Mouse (Mus musculus) Patski (cell line): ENCODE data around the gene Tanc1. TPM values are rescaled to one million over a fixed set of nuclear protein-coding genes. Genes with fewer than 3 reads are reported as not detected.

Experiments used
- ATAC-seq: fragments of 100-300 bp; one replicate; pipeline ENCODE4 v1.8.0; 2021
- CTCF ChIA-PET: fragments of 350-600 bp; sonication (Branson Sonifier 250); formaldehyde crosslinking; loops from one replicate; lab custom pipeline; 2022; ENCODE audit warnings: inconsistent platforms; lab: Charles Lee
- POLR2A ChIA-PET: fragments of 350-600 bp; sonication (Branson Sonifier 250); formaldehyde crosslinking; loops from one replicate; lab custom pipeline; 2022; ENCODE audit warnings: antibody characterized with exemption, inconsistent platforms; lab: Charles Lee
- DNase-seq: peaks from one replicate; pipeline ENCODE4 v3.0.0-alpha.2; 2011; ENCODE audit warnings: low read depth, low spot score
- H3K27me3 ChIP-seq: fragments of 371-371 bp; one replicate; pipeline ENCODE4 v1.5.1; 2021
- CTCF ChIP-seq: fragments of 100-300 bp; IDR thresholded peaks from one replicate; pipeline ENCODE4 v1.5.1; 2021
- in situ Hi-C: fragments of 300-500 bp; cut with MboI; formaldehyde crosslinking; loops from 3 replicates; pipeline ENCODE4 v1.11.1; 2018; ENCODE audit warnings: low pct_unique_long_range_greater_than_20kb, mixed read lengths
- polyA plus RNA-seq: library from polyadenylated mRNA; unstranded; gene quantifications from one replicate; pipeline ENCODE4 v1.2.3, GENCODE M21; 2021

The Tanc1 gene
- polyA plus RNA-seq, 1 experiment from 2014 or later, result 45.3 TPM

DNA sequence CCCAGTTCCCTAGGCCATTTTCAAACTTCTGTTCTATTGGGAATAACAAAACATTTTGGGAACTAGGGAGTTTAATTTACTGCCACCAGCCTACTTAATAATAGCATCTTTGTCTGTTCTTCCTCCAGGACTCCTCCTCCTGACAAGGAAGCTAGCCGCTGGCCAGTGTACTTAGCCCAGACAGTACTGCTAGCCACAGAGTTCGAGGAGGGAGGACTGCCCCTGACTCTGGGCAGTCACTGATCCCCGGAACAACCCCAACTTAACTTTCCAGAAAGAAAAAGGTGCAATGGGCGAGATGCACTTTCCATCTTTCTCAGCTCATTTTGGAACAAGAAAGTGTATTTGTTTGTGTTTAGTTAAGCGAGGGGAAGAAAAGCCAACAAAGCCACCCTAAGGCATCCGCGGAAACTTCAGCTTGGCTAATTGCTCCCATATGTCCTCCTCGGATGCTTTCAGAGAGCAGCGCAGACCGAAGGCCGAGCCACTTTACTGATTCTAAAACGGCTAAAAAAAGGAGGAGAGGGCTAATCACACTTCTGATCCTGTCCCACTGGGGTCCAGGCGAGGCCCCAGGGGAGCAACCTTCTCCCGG lies 529 bp upstream of the Tanc1 start:
- in situ Hi-C loops, result loop anchor here (5.0 kb wide), 2 partner anchors 61 to 126 kb away; no protein-coding TSS in a partner anchor
- H3K27me3 ChIP-seq, result no peaks in the 10 kb centered on the region
- TF ChIP-seq CTCF, result no peak
- DNase-seq (no peak), ATAC-seq (peak; percentile 7)
- CTCF ChIA-PET, result interaction anchor here (1.2 kb wide), 1 partner anchor 106 kb away, joined by 3 read pairs; no protein-coding TSS in a partner anchor
- POLR2A ChIA-PET, result interaction anchor here (1.1 to 1.5 kb wide), 5 partner anchors 12 to 142 kb away, joined by 3 to 8 read pairs (median 5); no protein-coding TSS in a partner anchor

DNA sequence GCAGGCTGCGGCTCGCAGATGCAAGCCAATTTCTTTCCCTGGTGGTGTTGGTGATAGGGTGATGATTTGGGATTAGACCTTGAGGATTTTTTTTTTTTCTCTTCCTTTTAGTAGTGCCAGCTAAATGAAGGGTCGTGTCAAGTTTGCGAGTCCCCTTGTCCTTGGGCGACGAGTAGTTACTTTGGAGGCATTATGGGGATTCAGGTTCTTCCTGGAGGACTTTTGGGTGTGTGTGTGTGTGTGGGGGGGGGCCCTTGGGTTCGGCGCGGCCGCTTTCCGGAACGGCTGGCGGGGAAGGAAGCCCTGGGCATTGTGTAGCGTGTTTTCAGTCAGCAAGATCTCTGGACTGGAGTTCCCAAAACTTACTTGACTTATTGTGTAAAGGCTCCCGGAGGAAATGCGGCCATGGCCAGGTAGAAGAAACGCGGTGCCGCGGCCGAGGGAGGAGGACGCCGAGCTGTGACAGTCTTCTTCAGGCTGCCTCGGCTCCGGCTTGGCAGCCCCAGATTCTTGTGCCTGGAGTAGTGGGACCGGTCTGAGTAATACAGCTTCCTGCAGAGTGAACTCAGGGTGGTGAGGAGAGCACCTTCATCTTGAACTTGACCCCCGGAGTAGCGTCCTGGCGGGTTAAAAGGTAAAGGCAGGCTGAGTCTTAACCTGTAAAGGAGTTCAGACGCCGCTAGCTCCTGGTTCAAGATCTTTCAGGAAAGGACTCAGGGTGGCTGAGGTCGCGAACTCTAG lies 1.1 kb downstream of the Tanc1 start:
- in situ Hi-C loops, result loop anchor here (5.0 kb wide), 2 partner anchors 59 to 124 kb away; no protein-coding TSS in a partner anchor
- DNase-seq (no peak), ATAC-seq (no peak)
- no peak for TF ChIP-seq CTCF
- H3K27me3 ChIP-seq, result no peaks in the 10 kb centered on the region
- ChIA-PET CTCF (interaction anchor here (1.2 to 1.4 kb wide), 3 partner anchors 10 to 17 kb away, joined by 3 read pairs; no protein-coding TSS in a partner anchor), POLR2A (interaction anchor here (0.7 to 1.6 kb wide), 8 partner anchors 13 to 148 kb away, joined by 3 to 5 read pairs (median 3); no protein-coding TSS in a partner anchor)

DNA sequence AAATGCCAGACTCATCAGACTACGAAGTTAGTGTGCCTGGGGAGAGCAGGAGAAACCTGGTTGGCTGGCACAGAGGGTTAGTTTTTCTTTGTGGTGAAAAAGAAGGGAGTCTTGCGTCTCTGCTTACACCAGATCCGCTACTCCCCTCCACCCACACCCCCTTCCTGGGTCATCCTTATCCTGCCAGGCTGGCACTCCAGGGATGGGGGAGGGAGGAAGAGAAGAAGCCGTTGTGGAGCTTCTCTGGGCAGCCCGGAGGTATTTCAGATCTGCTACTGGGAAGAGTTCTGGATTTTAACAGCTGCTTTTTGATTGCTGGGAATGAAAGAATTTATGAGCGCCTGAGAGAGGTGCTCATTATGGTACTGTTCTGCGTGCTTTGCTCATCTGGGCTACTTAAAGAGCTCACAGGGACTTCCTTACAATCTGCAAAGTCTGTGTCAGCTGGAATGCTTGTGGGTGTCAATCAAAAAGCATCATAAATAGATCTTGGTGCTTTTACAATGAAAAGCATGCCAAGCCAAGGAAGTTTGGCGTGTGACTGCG lies 1.7 kb downstream of the Tanc1 start:
- in situ Hi-C loops, result loop anchor here (5.0 kb wide), 2 partner anchors 59 to 124 kb away; no protein-coding TSS in a partner anchor
- no peak for TF ChIP-seq CTCF
- CTCF ChIA-PET, result interaction anchor here (0.8 to 1.4 kb wide), 4 partner anchors 9 to 23 kb away, joined by 3 read pairs; no protein-coding TSS in a partner anchor
- no peaks in the 10 kb centered on the region for H3K27me3 ChIP-seq
- ATAC-seq (no peak), DNase-seq (no peak)
- POLR2A ChIA-PET, result interaction anchor here (1.1 to 1.6 kb wide), 2 partner anchors 60 to 147 kb away, joined by 3 to 4 read pairs; no protein-coding TSS in a partner anchor

DNA sequence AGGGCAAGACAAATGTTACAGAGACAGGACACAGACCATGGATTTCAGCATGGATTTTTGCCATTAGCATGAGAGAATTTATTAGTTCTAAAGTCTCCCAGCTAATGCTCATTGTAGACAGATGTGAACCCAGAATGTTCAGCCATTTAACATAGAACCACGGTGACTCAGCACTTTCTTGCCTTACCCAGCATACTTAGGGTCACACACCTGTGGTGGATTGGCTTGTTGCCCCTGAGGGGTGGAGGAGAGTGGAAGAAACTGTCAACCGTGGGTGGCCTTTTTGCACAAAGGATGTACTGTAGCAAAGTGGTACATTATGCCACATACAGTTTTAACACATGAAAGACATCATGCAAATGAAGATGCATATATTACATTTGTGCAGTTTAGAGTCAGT lies 5.0 kb downstream of the Tanc1 start:
- in situ Hi-C loops, result no loop called here
- TF ChIP-seq CTCF, result no peak
- ATAC-seq (no peak), DNase-seq (no peak)
- POLR2A ChIA-PET, result no interaction called here
- no peaks in the 10 kb centered on the region for H3K27me3 ChIP-seq
- CTCF ChIA-PET, result interaction anchor here (1.1 to 1.2 kb wide), 2 partner anchors 14 to 20 kb away, joined by 3 read pairs; no protein-coding TSS in a partner anchor

DNA sequence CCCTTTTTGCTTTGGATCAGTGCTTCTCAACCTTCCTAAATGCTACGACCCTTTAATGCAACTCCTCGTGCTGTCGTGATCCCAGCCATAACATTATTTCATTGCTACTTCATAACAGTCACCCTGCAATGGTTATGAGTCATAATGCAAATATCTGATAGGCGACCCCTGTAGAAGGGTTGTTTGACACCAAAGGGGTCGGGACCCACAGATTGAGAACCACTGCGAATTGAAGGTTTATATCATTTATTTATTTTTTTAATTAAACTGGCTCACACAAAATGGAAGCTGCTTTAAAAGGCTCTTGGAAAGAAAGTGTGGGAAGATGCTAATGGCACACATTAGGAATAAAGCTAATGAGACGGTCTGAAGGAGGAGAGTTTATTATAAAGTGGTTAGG lies 7.2 kb downstream of the Tanc1 start:
- TF ChIP-seq CTCF, result no peak
- ChIA-PET CTCF (interaction anchor here (1.4 kb wide), 1 partner anchor 42 kb away, joined by 4 read pairs; no protein-coding TSS in a partner anchor), POLR2A (interaction anchor here (1.7 to 1.8 kb wide), 2 partner anchors 9 to 84 kb away, joined by 3 to 7 read pairs; no protein-coding TSS in a partner anchor)
- in situ Hi-C loops, result no loop called here
- ATAC-seq (no peak), DNase-seq (no peak)
- no peaks in the 10 kb centered on the region for H3K27me3 ChIP-seq

DNA sequence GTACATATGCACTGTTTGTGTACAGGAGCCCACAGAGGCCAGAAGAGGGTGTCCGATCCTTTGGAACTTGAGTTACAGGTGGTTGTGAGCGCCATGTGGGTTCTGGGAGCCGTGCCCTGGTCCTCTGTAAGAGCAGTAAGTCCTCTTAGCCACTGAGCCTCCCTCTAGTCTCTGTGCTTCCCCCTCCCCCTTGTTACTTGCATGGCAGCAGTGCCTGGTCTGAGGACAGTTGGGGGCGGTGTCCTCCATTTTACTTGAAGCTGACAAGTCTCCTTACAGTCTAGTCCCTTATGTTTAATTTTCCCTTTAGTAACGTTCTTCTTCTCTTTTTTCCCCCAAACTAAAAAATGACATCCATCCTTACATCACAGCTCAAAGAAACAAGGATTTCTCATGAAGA lies 8.8 kb downstream of the Tanc1 start:
- TF ChIP-seq CTCF, result no peak
- in situ Hi-C loops, result no loop called here
- ATAC-seq (no peak), DNase-seq (no peak)
- no peaks in the 10 kb centered on the region for H3K27me3 ChIP-seq
- CTCF ChIA-PET, result interaction anchor here (1.3 kb wide), 1 partner anchor 14 kb away, joined by 4 read pairs; no protein-coding TSS in a partner anchor
- POLR2A ChIA-PET, result no interaction called here

DNA sequence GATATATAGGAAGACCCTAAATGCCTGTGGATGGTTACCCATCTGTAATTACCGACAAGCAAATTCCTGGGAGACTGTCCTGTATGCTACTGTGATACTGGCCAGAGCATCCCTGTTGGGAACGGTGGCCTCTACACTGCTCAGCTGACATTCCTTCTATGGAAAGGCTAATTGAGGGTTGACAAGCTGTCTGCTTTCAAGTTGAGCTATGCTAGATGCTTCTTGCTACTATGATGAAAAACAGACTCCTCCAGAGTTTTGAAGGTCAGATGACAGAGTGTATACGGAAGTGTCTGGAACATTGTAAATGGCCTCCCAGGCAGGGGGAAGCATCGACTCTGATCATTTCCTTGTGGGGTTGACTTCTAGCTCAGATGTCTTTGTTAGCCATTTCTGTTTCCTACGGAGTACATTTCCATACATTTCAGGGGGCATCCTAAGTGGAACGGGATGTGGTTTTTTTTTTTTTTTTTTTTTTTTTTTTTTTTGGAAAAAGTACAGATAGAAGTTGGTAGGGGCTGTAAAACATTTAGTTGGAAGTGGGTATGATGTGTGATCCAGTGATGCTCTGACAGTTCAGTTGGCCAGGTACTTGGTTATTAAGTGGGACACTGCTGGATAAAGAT lies 10.8 kb downstream of the Tanc1 start:
- DNase-seq, result no peak
- no peak for ATAC-seq
- POLR2A ChIA-PET, result interaction anchor here (0.7 kb wide), 4 partner anchors 42 to 1101 kb away, joined by 4 to 6 read pairs (median 6); no protein-coding TSS in a partner anchor
- CTCF ChIA-PET, result interaction anchor here (0.8 to 1.6 kb wide), 5 partner anchors 9 to 136 kb away, joined by 3 to 5 read pairs (median 3); no protein-coding TSS in a partner anchor
- in situ Hi-C loops, result no loop called here
- TF ChIP-seq CTCF, result no peak
- H3K27me3 ChIP-seq, result no peaks in the 10 kb centered on the region

DNA sequence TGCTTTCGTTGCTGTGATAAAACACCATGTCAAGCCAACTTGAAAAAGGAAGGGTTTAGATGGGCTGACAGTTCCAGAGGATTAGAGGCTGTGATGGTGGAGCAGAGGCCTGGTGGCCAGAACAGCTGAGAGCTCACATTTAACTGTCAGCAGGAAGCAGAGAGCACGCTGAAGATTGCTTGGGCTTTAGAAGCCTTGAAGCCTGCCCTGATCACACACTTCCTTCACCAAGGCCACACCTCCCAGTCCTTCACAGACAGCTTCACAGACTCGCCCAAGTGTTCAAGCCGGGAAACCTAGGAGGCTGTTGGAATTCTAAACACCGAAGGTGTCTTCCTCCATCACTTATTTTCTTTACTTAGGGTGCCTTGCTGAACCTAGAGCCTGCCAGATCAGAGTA lies 12.0 kb downstream of the Tanc1 start:
- POLR2A ChIA-PET, result no interaction called here
- TF ChIP-seq CTCF, result no peak
- in situ Hi-C loops, result no loop called here
- CTCF ChIA-PET, result no interaction called here
- ATAC-seq, result no peak
- no peak for DNase-seq
- no peaks in the 10 kb centered on the region for H3K27me3 ChIP-seq

DNA sequence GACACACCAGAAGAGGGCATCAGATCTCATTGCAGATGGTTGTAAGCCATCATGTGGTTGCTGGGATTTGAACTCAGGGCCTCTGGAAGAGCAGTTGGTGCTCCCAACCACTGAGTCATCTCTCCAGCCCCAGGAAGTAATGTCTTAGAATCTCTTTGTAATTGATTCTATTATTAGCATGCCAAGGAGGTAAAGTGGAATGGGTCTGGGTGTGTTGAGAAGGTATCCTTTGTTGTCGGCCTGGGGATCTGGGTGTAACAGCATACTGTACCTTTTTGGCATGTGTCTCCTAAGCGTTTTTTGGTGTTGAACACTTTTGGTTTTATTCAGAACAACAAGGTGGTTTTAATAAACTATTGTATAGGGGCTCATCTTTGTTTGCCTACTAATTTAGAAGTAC lies 13.6 kb downstream of the Tanc1 start:
- CTCF ChIA-PET, result no interaction called here
- DNase-seq, result no peak

DNA sequence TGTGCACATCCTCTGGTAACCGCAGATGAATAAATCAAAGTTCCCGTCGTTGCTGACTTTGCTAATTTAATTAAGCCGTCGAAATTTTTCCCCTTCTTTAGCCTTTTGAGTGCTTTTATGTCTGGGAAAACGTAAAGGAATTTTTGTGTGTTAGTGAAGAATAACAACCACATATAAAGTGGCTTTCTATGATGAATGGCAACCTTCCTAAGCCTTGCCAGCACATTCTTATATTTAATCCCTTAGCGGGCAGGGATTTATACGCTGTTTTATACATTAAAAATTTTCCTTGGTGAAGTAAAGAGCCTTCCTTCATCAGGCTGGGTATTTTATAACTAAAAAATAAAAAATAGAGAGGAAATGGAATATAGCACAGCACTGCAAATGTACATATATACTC lies 14.1 kb downstream of the Tanc1 start:
- no peak for TF ChIP-seq CTCF
- in situ Hi-C loops, result no loop called here
- ATAC-seq (no peak), DNase-seq (no peak)
- no peaks in the 10 kb centered on the region for H3K27me3 ChIP-seq
- POLR2A ChIA-PET, result no interaction called here
- CTCF ChIA-PET, result no interaction called here

More for the DNA sequence above, 13.6 kb downstream of the Tanc1 start:
- POLR2A ChIA-PET, result no interaction called here
- H3K27me3 ChIP-seq, result no peaks in the 10 kb centered on the region
- in situ Hi-C loops, result no loop called here
- no peak for TF ChIP-seq CTCF
- no peak for ATAC-seq
